Mouse (Mus musculus): ENCODE results near the gene Gde1.

- TF ChIP-seq CTCF (conservative IDR thresholded peaks at IDR 0.05 in 1 of 2, IDR thresholded peaks at IDR 0.05 in 1 of 2; ENCODE audit: low read depth in 2 of 2, low read length in 2 of 2) = no peak
- no peak for TF ChIP-seq EP300 (IDR thresholded peaks at IDR 0.05; ENCODE audit: low read length)
- no peak for TF ChIP-seq NELFE (IDR thresholded peaks at IDR 0.05; ENCODE audit: low read depth, low read length)
- TF ChIP-seq POLR2A (IDR thresholded peaks at IDR 0.05; ENCODE audit: low read depth, low read length) = no peak
- TF ChIP-seq POLR2AphosphoS2 (IDR thresholded peaks at IDR 0.05; ENCODE audit: low read depth, low read length) = no peak
- TF ChIP-seq TCF12 (IDR thresholded peaks at IDR 0.05; ENCODE audit: low read depth, low read length) = no peak
- TF ChIP-seq ELF1 (IDR thresholded peaks at IDR 0.05; ENCODE audit: low read depth, low read length) = no peak
- TF ChIP-seq MAFK (IDR thresholded peaks at IDR 0.05; ENCODE audit: insufficient replicate concordance, low read length) = no peak
- no peak for TF ChIP-seq RAD21 (IDR thresholded peaks at IDR 0.05; ENCODE audit: low read depth, low read length)
- no peak for TF ChIP-seq CHD2 (IDR thresholded peaks at IDR 0.05; ENCODE audit: low read length)
Measured at GRCm38 (mm10) chr7:118706051-118706450, 473 bp upstream of the Gde1 start.

Data from CH12.LX (cell line).